Mouse (Mus musculus) small intestine, adult 2 months (tissue): ENCODE results near the gene Larp6.

ENCODE experiments used
- CTCF ChIP-seq: fragments of 200-500 bp; IDR thresholded peaks from 2 replicates; pipeline ENCODE4 v1.5.1; 2012; ENCODE audit warnings: low read depth, mild to moderate bottlenecking, control low read depth, inconsistent platforms, low read length, moderate library complexity, mixed read lengths; ENCODE audit not compliant: insufficient replicate concordance, insufficient read length; ENCODE audit errors: extremely low read depth
- POLR2A ChIP-seq: fragments of 200-500 bp; IDR thresholded peaks from 2 replicates; pipeline ENCODE4 v1.6.1; 2012; ENCODE audit warnings: low read depth, mild to moderate bottlenecking, control low read depth, inconsistent platforms, low read length, moderate library complexity

- TF ChIP-seq CTCF (no peak), POLR2A (no peak)
Measured at GRCm38 (mm10) chr9:60665535-60665934, 47.3 kb upstream of the Larp6 start.
